Comparison of ENCODE assay signal across 8 mouse cellular contexts in the genomic region with DNA sequence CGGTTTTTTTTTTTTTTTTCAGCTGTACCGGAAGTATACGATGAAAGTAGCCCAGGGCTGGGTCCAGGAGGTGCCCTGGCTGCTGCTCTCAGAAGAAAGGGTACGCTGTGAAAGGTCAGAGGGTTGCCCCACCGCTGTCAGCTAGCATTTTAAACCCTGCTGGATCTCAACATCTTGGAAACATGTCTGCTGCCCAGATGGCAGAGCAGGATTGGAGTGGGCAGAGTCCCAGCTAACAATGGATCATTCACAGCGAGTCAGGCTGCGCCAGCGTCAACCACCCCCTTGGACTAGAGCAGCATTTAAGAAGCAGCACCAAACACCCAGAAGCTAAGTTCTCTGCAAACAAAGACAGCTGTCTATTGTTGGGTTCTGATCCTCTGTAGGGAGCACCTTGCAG. TPM values are rescaled to one million over a fixed set of nuclear protein-coding genes. Genes with fewer than 3 reads are reported as not detected.
A peak's percentile ranks its signal among the peaks of the same experiment; 100 is the strongest.
DNase-seq lines count a peak whose midpoint lies in the region; ATAC-seq and TF ChIP-seq lines count a peak whose summit lies in the region.

No protein-coding gene starts in this region.

- peak overlapping the region; percentile 14; the same call in 1 of the 2 replicates for H3K9ac ChIP-seq in forebrain, embryonic 15.5 days (replicated peaks)
- peak overlapping the region; percentile 48 for H3K9ac ChIP-seq in neural tube, embryonic 11.5 days (ENCODE audit: low read length)
- no peak overlapping the region for H3K9ac ChIP-seq in heart, embryonic 12.5 days

- no peak for TF ChIP-seq POLR2A in kidney, adult 2 months (IDR thresholded peaks at IDR 0.05; ENCODE audit: low read depth, low read length)

- WGBS in forebrain, embryonic 15.5 days, result 15% methylated on average over 8 of the region's 8 CpGs
- WGBS in neural tube, embryonic 11.5 days, result 16% methylated on average over 8 of the region's 8 CpGs
- WGBS in heart, embryonic 12.5 days, result 55% methylated on average over 8 of the region's 8 CpGs
- WGBS in kidney, adult 2 months, result 53% methylated on average over 8 of the region's 8 CpGs

- H3K27me3 ChIP-seq in forebrain, embryonic 15.5 days, result no peaks in the 10 kb centered on the region
- H3K27me3 ChIP-seq in neural tube, embryonic 11.5 days (ENCODE audit: control insufficient read depth, insufficient read depth, low read length), result no peaks in the 10 kb centered on the region
- no peaks in the 10 kb centered on the region for H3K27me3 ChIP-seq in heart, embryonic 12.5 days (replicated peaks)
- H3K27me3 ChIP-seq in kidney, adult 2 months (replicated peaks; ENCODE audit: control insufficient read depth, insufficient read depth, low read length), result no peaks in the 10 kb centered on the region

- H3K36me3 ChIP-seq in forebrain, embryonic 15.5 days, result no peaks in the 10 kb centered on the region
- no peaks in the 10 kb centered on the region for H3K36me3 ChIP-seq in neural tube, embryonic 11.5 days (ENCODE audit: control insufficient read depth, insufficient read depth, low read length)
- H3K36me3 ChIP-seq in heart, embryonic 12.5 days, result no peaks in the 10 kb centered on the region
- no peaks in the 10 kb centered on the region for H3K36me3 ChIP-seq in kidney, adult 2 months (ENCODE audit: control insufficient read depth, insufficient read depth, low read length)

- H3K4me3 ChIP-seq in forebrain, embryonic 15.5 days, result no peak overlapping the region
- no peak overlapping the region for H3K4me3 ChIP-seq in neural tube, embryonic 11.5 days (ENCODE audit: low read depth, low read length)
- H3K4me3 ChIP-seq in heart, embryonic 12.5 days, result no peak overlapping the region
- no peak overlapping the region for H3K4me3 ChIP-seq in kidney, adult 2 months (ENCODE audit: insufficient read depth, low read depth, low read length)

- ATAC-seq in forebrain, embryonic 15.5 days (replicated peaks), result peak; percentile 77
- ATAC-seq in neural tube, embryonic 11.5 days (ENCODE audit: insufficient read depth, low FRiP score, low TSS enrichment), result peak; percentile 55; the same call in 1 of the 2 replicates
- no peak for ATAC-seq in CD4-positive, CD25-positive, alpha-beta regulatory T cell, adult 4 months
- ATAC-seq in heart, embryonic 12.5 days (ENCODE audit: insufficient number of reproducible peaks, low FRiP score), result no peak

- H3K27ac ChIP-seq in forebrain, embryonic 15.5 days (replicated peaks), result peak overlapping the region; percentile 79
- peak overlapping the region; percentile 96 for H3K27ac ChIP-seq in neural tube, embryonic 11.5 days (ENCODE audit: low read depth, low read length)
- H3K27ac ChIP-seq in heart, embryonic 12.5 days (ENCODE audit: poor library complexity, severe bottlenecking), result no peak overlapping the region; the same call in 1 of the 2 replicates
- no peak overlapping the region for H3K27ac ChIP-seq in kidney, adult 2 months (ENCODE audit: insufficient read depth, low read depth, low read length)

- DNase-seq in Muller cell, postnatal 12 days (ENCODE audit: inconsistent ontology term), result peak; percentile 51
- DNase-seq in cerebellum, adult 18-20 months, result peak; percentile 62 to 64
- DNase-seq in layer of hippocampus, postnatal 25 days (ENCODE audit: extremely low spot score in 1 of 2, low spot score in 1 of 2), result peak; percentile 55 to 64
- DNase-seq in neural tube, embryonic 11.5 days (ENCODE audit: low spot score), result peak; percentile 65
- DNase-seq in kidney, adult 2 months, result no peak

- H3K9me3 ChIP-seq in forebrain, embryonic 15.5 days, result no peaks in the 10 kb centered on the region
- no peaks in the 10 kb centered on the region for H3K9me3 ChIP-seq in neural tube, embryonic 11.5 days (ENCODE audit: control insufficient read depth, low read length)
- H3K9me3 ChIP-seq in heart, embryonic 12.5 days (replicated peaks), result no peaks in the 10 kb centered on the region

- peak overlapping the region; percentile 34 for H3K4me2 ChIP-seq in forebrain, embryonic 15.5 days (replicated peaks)
- H3K4me2 ChIP-seq in neural tube, embryonic 11.5 days (ENCODE audit: low read depth), result peak overlapping the region; percentile 7; the same call in 1 of the 2 replicates
- no peak overlapping the region for H3K4me2 ChIP-seq in heart, embryonic 12.5 days

- peaks cover 26% of the 10 kb centered on the region for H3K4me1 ChIP-seq in forebrain, embryonic 15.5 days
- H3K4me1 ChIP-seq in neural tube, embryonic 11.5 days (ENCODE audit: control insufficient read depth, insufficient read depth, low read length), result peaks cover 16% of the 10 kb centered on the region
- peaks cover 28% of the 10 kb centered on the region for H3K4me1 ChIP-seq in heart, embryonic 12.5 days (replicated peaks)
- H3K4me1 ChIP-seq in kidney, adult 2 months (ENCODE audit: control insufficient read depth, insufficient read depth, low read length), result peaks cover 2% of the 10 kb centered on the region; the same call in 1 of the 2 replicates

- no peak for TF ChIP-seq CTCF in kidney, adult 2 months (conservative IDR thresholded peaks at IDR 0.05; ENCODE audit: insufficient read depth, insufficient read length, low read depth, low read length)

RNA-seq across cellular contexts. Expression of gene Ttc30a1, which starts 48.3 kb away (rescaled TPM):
- polyA plus RNA-seq in forebrain, embryonic 15.5 days (2015; fragmentation: Nextera tagmentation; extraction: Ambion mirVana), result 7.7 and 8.4 TPM in 2 replicates
- total RNA-seq in layer of hippocampus, postnatal 25 days (2021), result 1 to 10 TPM; 3.1 to 3.2 TPM
- 11.3 and 12.1 TPM in 2 replicates for polyA plus RNA-seq in neural tube, embryonic 11.5 days (2014; fragmentation: Nextera tagmentation; extraction: Ambion mirVana)
- 1 to 10 TPM in 1 of 2 experiments, under 1 TPM in 1; 0.90 to 1.7 TPM for polyA plus RNA-seq in CD4-positive, CD25-positive, alpha-beta regulatory T cell, adult 4 months (2017; shearing (Covaris generic))
- polyA plus RNA-seq in heart, embryonic 12.5 days (2016; fragmentation: Nextera tagmentation; extraction: Ambion mirVana), result 6.1 and 6.7 TPM in 2 replicates
- 2.8 and 3.7 TPM in 2 replicates for polyA plus RNA-seq in kidney, adult 2 months (2012; rRNA removed)

RNA-seq across cellular contexts. Expression of gene Ttc30a2, which starts 52.1 kb away (rescaled TPM):
- 0.47 and 0.79 TPM in 2 replicates for polyA plus RNA-seq in forebrain, embryonic 15.5 days (2015; fragmentation: Nextera tagmentation; extraction: Ambion mirVana)
- total RNA-seq in layer of hippocampus, postnatal 25 days (2021), result under 1 TPM in 1 of 2 experiments, not detected in 1; 0.27 TPM
- polyA plus RNA-seq in neural tube, embryonic 11.5 days (2014; fragmentation: Nextera tagmentation; extraction: Ambion mirVana), result 1.0 and 1.4 TPM in 2 replicates
- polyA plus RNA-seq in CD4-positive, CD25-positive, alpha-beta regulatory T cell, adult 4 months (2017; shearing (Covaris generic)), result not detected
- 0.72 and 1.5 TPM in 2 replicates for polyA plus RNA-seq in heart, embryonic 12.5 days (2016; fragmentation: Nextera tagmentation; extraction: Ambion mirVana)
- 0.20 and 0.38 TPM in 2 replicates for polyA plus RNA-seq in kidney, adult 2 months (2012; rRNA removed)

Comparison
In these comparisons a context has a peak if more than half of its experiments do, and no peak if none do; other contexts are left out.
1. ATAC-seq: peak in forebrain, embryonic 15.5 days (single experiment) and neural tube, embryonic 11.5 days (single experiment); none in CD4-positive, CD25-positive, alpha-beta regulatory T cell, adult 4 months (single experiment) and heart, embryonic 12.5 days (single experiment).
2. H3K27ac ChIP-seq: peak in forebrain, embryonic 15.5 days (single experiment) and neural tube, embryonic 11.5 days (single experiment); none in heart, embryonic 12.5 days (single experiment) and kidney, adult 2 months (single experiment).